Mouse (Mus musculus) limb, embryonic 15.5 days (tissue): ENCODE measurements around the gene Pcnt. TPM values are rescaled to one million over a fixed set of nuclear protein-coding genes. Genes with fewer than 3 reads are reported as not detected.

Source experiments
- ATAC-seq: fragments of 200-750 bp; cut with Nextera tagmentation; 2 replicates; pipeline ENCODE4 v1.8.0; 2017; ENCODE audit warnings: low read depth, moderate TSS enrichment; ENCODE audit not compliant: insufficient number of reproducible peaks, low FRiP score, low TSS enrichment
- H3K27ac ChIP-seq: fragments of 300-500 bp; sonication (generic); 2 replicates; pipeline ENCODE4 v1.5.1; 2015; ENCODE audit warnings: moderate library complexity, mild to moderate bottlenecking, inconsistent platforms
- H3K27me3 ChIP-seq: fragments of 300-500 bp; sonication (generic); 2 replicates; pipeline ENCODE4 v1.6.1; 2015; ENCODE audit warnings: inconsistent platforms
- H3K36me3 ChIP-seq: fragments of 300-500 bp; sonication (generic); 2 replicates; pipeline ENCODE4 v1.6.1; 2015; ENCODE audit warnings: inconsistent platforms
- H3K4me1 ChIP-seq: fragments of 300-500 bp; sonication (generic); 2 replicates; pipeline ENCODE4 v1.6.1; 2015; ENCODE audit warnings: inconsistent platforms
- H3K4me2 ChIP-seq: fragments of 300-500 bp; sonication (generic); 2 replicates; pipeline ENCODE4 v1.6.1; 2015; ENCODE audit warnings: mild to moderate bottlenecking, inconsistent platforms
- H3K4me3 ChIP-seq: fragments of 300-500 bp; sonication (generic); 2 replicates; pipeline ENCODE4 v1.5.1; 2015; ENCODE audit warnings: mild to moderate bottlenecking, inconsistent platforms
- H3K9ac ChIP-seq: fragments of 300-500 bp; sonication (generic); 2 replicates; pipeline ENCODE4 v1.6.1; 2015; ENCODE audit warnings: inconsistent platforms
- H3K9me3 ChIP-seq: fragments of 300-500 bp; sonication (generic); 2 replicates; pipeline ENCODE4 v1.6.1; 2016; ENCODE audit warnings: inconsistent platforms
- WGBS: fragments of 180-500 bp; shearing (Covaris S2); methylation state at CpG from one replicate; pipeline ENCODE4 v1.1.7; 2015; 5-methylcytosine and 5-hydroxymethylcytosine counted together
- polyA plus RNA-seq: library from polyadenylated mRNA; unstranded; fragments of >200 nt; fragmentation: Nextera tagmentation; extraction: Ambion mirVana; gene quantifications from 2 replicates; pipeline ENCODE4 v1.2.1, GENCODE M21; 2015

Gene Pcnt
- polyA plus RNA-seq, 1 experiment from 2014 or later: 14.6 TPM

GRCm38 (mm10) chr10:76391786-76392185 lies 50.8 kb downstream of the Pcnt start:
- Histone ChIP-seq H3K4me1 (no peaks in the 10 kb centered on the region), H3K4me3 (no peak overlapping the region), H3K9ac (no peak overlapping the region), H3K27me3 (no peaks in the 10 kb centered on the region), H3K27ac (no peak overlapping the region), H3K9me3 (no peaks in the 10 kb centered on the region), H3K4me2 (no peak overlapping the region), H3K36me3 (peaks cover 53% of the 10 kb centered on the region)
- WGBS: 79% methylated on average over 9 of the region's 9 CpGs
- no peak for ATAC-seq

GRCm38 (mm10) chr10:76391166-76391565 lies 51.4 kb downstream of the Pcnt start:
- H3K4me1 ChIP-seq: no peaks in the 10 kb centered on the region
- H3K4me3 ChIP-seq: no peak overlapping the region
- 93% methylated on average over 9 of the region's 9 CpGs for WGBS
- no peak for ATAC-seq
- H3K9me3 ChIP-seq: no peaks in the 10 kb centered on the region
- no peak overlapping the region for H3K4me2 ChIP-seq
- no peak overlapping the region for H3K27ac ChIP-seq
- H3K36me3 ChIP-seq: peaks cover 55% of the 10 kb centered on the region
- no peak overlapping the region for H3K9ac ChIP-seq
- no peaks in the 10 kb centered on the region for H3K27me3 ChIP-seq

GRCm38 (mm10) chr10:76374981-76375380 lies 67.6 kb downstream of the Pcnt start:
- Histone ChIP-seq H3K36me3 (peaks cover 71% of the 10 kb centered on the region), H3K9me3 (no peaks in the 10 kb centered on the region), H3K4me2 (no peak overlapping the region), H3K27ac (no peak overlapping the region), H3K9ac (no peak overlapping the region), H3K27me3 (no peaks in the 10 kb centered on the region), H3K4me3 (no peak overlapping the region), H3K4me1 (peaks cover 7% of the 10 kb centered on the region; the same call in 1 of the 2 replicates)
- ATAC-seq: no peak
- 95% methylated on average over 18 of the region's 18 CpGs for whole genome bisulfite sequencing

- Histone ChIP-seq H3K9ac (no peak overlapping the region), H3K27me3 (no peaks in the 10 kb centered on the region), H3K36me3 (peaks cover 71% of the 10 kb centered on the region), H3K4me3 (no peak overlapping the region), H3K9me3 (no peaks in the 10 kb centered on the region), H3K27ac (no peak overlapping the region), H3K4me1 (peaks cover 7% of the 10 kb centered on the region; the same call in 1 of the 2 replicates), H3K4me2 (no peak overlapping the region)
- ATAC-seq: no peak
- 60% methylated on average over 3 of the region's 3 CpGs for WGBS
Measured at GRCm38 (mm10) chr10:76371736-76372135, 70.8 kb downstream of the Pcnt start.

- Histone ChIP-seq H3K4me3 (no peak overlapping the region), H3K4me2 (no peak overlapping the region), H3K36me3 (peaks cover 65% of the 10 kb centered on the region), H3K27ac (no peak overlapping the region), H3K9me3 (no peaks in the 10 kb centered on the region), H3K4me1 (peaks cover 7% of the 10 kb centered on the region; the same call in 1 of the 2 replicates), H3K9ac (no peak overlapping the region), H3K27me3 (no peaks in the 10 kb centered on the region)
- WGBS: 93% methylated on average over 13 of the region's 13 CpGs
- ATAC-seq: no peak
Measured at GRCm38 (mm10) chr10:76368766-76369165, 73.8 kb downstream of the Pcnt start.

GRCm38 (mm10) chr10:76363233-76363632 lies 79.4 kb downstream of the Pcnt start:
- no peaks in the 10 kb centered on the region for H3K4me1 ChIP-seq
- no peak overlapping the region for H3K4me2 ChIP-seq
- H3K27me3 ChIP-seq: no peaks in the 10 kb centered on the region
- no peaks in the 10 kb centered on the region for H3K9me3 ChIP-seq
- no peak overlapping the region for H3K9ac ChIP-seq
- H3K4me3 ChIP-seq: no peak overlapping the region
- H3K36me3 ChIP-seq: peaks cover 36% of the 10 kb centered on the region
- no peak overlapping the region; the same call in 1 of the 2 replicates for H3K27ac ChIP-seq
- 47% methylated on average over 3 of the region's 3 CpGs for WGBS
- ATAC-seq: peak; percentile 55; the same call in 1 of the 2 replicates

GRCm38 (mm10) chr10:76358468-76358867 lies 84.1 kb downstream of the Pcnt start:
- no peaks in the 10 kb centered on the region for H3K4me1 ChIP-seq

GRCm38 (mm10) chr10:76357286-76357875 lies 85.2 kb downstream of the Pcnt start:
- 91% methylated on average over 8 of the region's 8 CpGs for WGBS
- Histone ChIP-seq H3K36me3 (peaks cover 57% of the 10 kb centered on the region), H3K27ac (no peak overlapping the region), H3K9me3 (no peaks in the 10 kb centered on the region), H3K27me3 (no peaks in the 10 kb centered on the region), H3K4me2 (no peak overlapping the region), H3K4me1 (no peaks in the 10 kb centered on the region), H3K9ac (no peak overlapping the region), H3K4me3 (no peak overlapping the region)
- ATAC-seq: no peak

More at GRCm38 (mm10) chr10:76358468-76358867, 84.1 kb downstream of the Pcnt start:
- Histone ChIP-seq H3K36me3 (peaks cover 48% of the 10 kb centered on the region), H3K27ac (no peak overlapping the region), H3K9me3 (no peaks in the 10 kb centered on the region), H3K4me2 (no peak overlapping the region), H3K4me3 (no peak overlapping the region), H3K9ac (no peak overlapping the region), H3K27me3 (no peaks in the 10 kb centered on the region)
- WGBS: 73% methylated on average over 5 of the region's 5 CpGs
- no peak for ATAC-seq

- Histone ChIP-seq H3K27me3 (no peaks in the 10 kb centered on the region), H3K27ac (no peak overlapping the region), H3K9ac (no peak overlapping the region), H3K36me3 (peaks cover 75% of the 10 kb centered on the region), H3K4me3 (no peak overlapping the region), H3K4me1 (no peaks in the 10 kb centered on the region), H3K4me2 (no peak overlapping the region), H3K9me3 (no peaks in the 10 kb centered on the region)
- no peak for ATAC-seq
- 88% methylated on average over 12 of the region's 12 CpGs for WGBS
Measured at GRCm38 (mm10) chr10:76354974-76355373, 87.6 kb downstream of the Pcnt start.

- no peaks in the 10 kb centered on the region for H3K9me3 ChIP-seq
- WGBS: 96% methylated on average over 12 of the region's 12 CpGs
- H3K4me3 ChIP-seq: no peak overlapping the region
- no peaks in the 10 kb centered on the region for H3K27me3 ChIP-seq
- no peak for ATAC-seq
- H3K27ac ChIP-seq: no peak overlapping the region
- no peak overlapping the region for H3K4me2 ChIP-seq
- H3K36me3 ChIP-seq: peaks cover 72% of the 10 kb centered on the region
- no peak overlapping the region for H3K9ac ChIP-seq
- H3K4me1 ChIP-seq: no peaks in the 10 kb centered on the region
Measured at GRCm38 (mm10) chr10:76353986-76354385, 88.6 kb downstream of the Pcnt start.

GRCm38 (mm10) chr10:76351953-76352352 lies 90.6 kb downstream of the Pcnt start:
- no peak for ATAC-seq
- 75% methylated on average over 7 of the region's 7 CpGs for WGBS
- Histone ChIP-seq H3K4me3 (no peak overlapping the region), H3K36me3 (peaks cover 63% of the 10 kb centered on the region), H3K9ac (no peak overlapping the region), H3K9me3 (no peaks in the 10 kb centered on the region), H3K4me1 (no peaks in the 10 kb centered on the region), H3K4me2 (no peak overlapping the region), H3K27ac (no peak overlapping the region), H3K27me3 (no peaks in the 10 kb centered on the region)

- no peak overlapping the region for H3K9ac ChIP-seq
- peak overlapping the region; percentile 67 for H3K4me2 ChIP-seq
- WGBS: 12% methylated on average over 4 of the region's 4 CpGs
- H3K4me1 ChIP-seq: peaks cover 24% of the 10 kb centered on the region
- H3K9me3 ChIP-seq: no peaks in the 10 kb centered on the region
- ATAC-seq: no peak
- no peak overlapping the region for H3K27ac ChIP-seq
- H3K4me3 ChIP-seq: peak overlapping the region; percentile 89; the same call in 1 of the 2 replicates
- H3K36me3 ChIP-seq: peaks cover 16% of the 10 kb centered on the region
- no peaks in the 10 kb centered on the region for H3K27me3 ChIP-seq
Measured at GRCm38 (mm10) chr10:76346589-76346988, 96.0 kb downstream of the Pcnt start.
